Mouse (Mus musculus) neural tube, embryonic 15.5 days (tissue): ENCODE results near the gene Rnf212. TPM values are rescaled to one million over a fixed set of nuclear protein-coding genes. Genes with fewer than 3 reads are reported as not detected.
"Not testable (repeated sequence)": the region's sequence is repeated elsewhere in the genome, so short reads cannot be mapped to it uniquely, and the experiment has no call there.

Experiments
- ATAC-seq: fragments of 200-750 bp; cut with Nextera tagmentation; 2 replicates; pipeline ENCODE4 v1.8.0; 2017; ENCODE audit warnings: mild to moderate bottlenecking, moderate TSS enrichment, moderate library complexity; ENCODE audit not compliant: low FRiP score
- H3K27ac ChIP-seq: fragments of 300-500 bp; sonication (generic); replicated peaks from 2 replicates; pipeline ENCODE4 v1.5.1; 2015; ENCODE audit warnings: mild to moderate bottlenecking, inconsistent platforms
- H3K27me3 ChIP-seq: fragments of 300-500 bp; sonication (generic); replicated peaks from 2 replicates; pipeline ENCODE4 v1.6.1; 2015; ENCODE audit warnings: inconsistent platforms
- H3K36me3 ChIP-seq: fragments of 300-500 bp; sonication (generic); 2 replicates; pipeline ENCODE4 v1.6.1; 2015; ENCODE audit warnings: inconsistent platforms
- H3K4me1 ChIP-seq: fragments of 300-500 bp; sonication (generic); 2 replicates; pipeline ENCODE4 v1.6.1; 2015; ENCODE audit warnings: inconsistent platforms
- H3K4me2 ChIP-seq: fragments of 300-500 bp; sonication (generic); 2 replicates; pipeline ENCODE4 v1.6.1; 2015; ENCODE audit warnings: inconsistent platforms, mild to moderate bottlenecking, moderate library complexity
- H3K4me3 ChIP-seq: fragments of 300-500 bp; sonication (generic); replicated peaks from 2 replicates; pipeline ENCODE4 v1.5.1; 2015; ENCODE audit warnings: mild to moderate bottlenecking, inconsistent platforms
- H3K9ac ChIP-seq: fragments of 300-500 bp; sonication (generic); replicated peaks from 2 replicates; pipeline ENCODE4 v1.6.1; 2015; ENCODE audit warnings: mild to moderate bottlenecking, inconsistent platforms
- H3K9me3 ChIP-seq: fragments of 300-500 bp; sonication (generic); replicated peaks from 2 replicates; pipeline ENCODE4 v1.6.1; 2016; ENCODE audit warnings: inconsistent platforms
- WGBS: fragments of 180-500 bp; shearing (Covaris S2); methylation state at CpG from one replicate; pipeline ENCODE4 v1.1.7; 2015; ENCODE audit warnings: mixed read lengths; 5-methylcytosine and 5-hydroxymethylcytosine counted together
- polyA plus RNA-seq: library from polyadenylated mRNA; unstranded; fragments of >200 nt; fragmentation: Nextera tagmentation; extraction: Ambion mirVana; gene quantifications from 2 replicates; pipeline ENCODE4 v1.2.1, GENCODE M21; 2015

Rnf212 gene
- polyA plus RNA-seq = not detected in 2 replicates

GRCm38 (mm10) chr5:108774630-108775306 is at the start of gene Rnf212:
Gene Rnf212 (minus strand): TSS chr5:108774982.
- Histone ChIP-seq H3K27me3 (no peaks in the 10 kb centered on the region), H3K27ac (no peak within 1 kb of the TSS), H3K36me3 (no peaks in the 10 kb centered on the region), H3K4me2 (no peak within 1 kb of the TSS), H3K9ac (no peak within 1 kb of the TSS), H3K4me1 (no peaks in the 10 kb centered on the region), H3K4me3 (no peak within 1 kb of the TSS), H3K9me3 (no peaks in the 10 kb centered on the region)
- no peak for ATAC-seq
- whole genome bisulfite sequencing = 79% methylated on average over 40 of the region's 40 CpGs

- no peaks in the 10 kb centered on the region for H3K27me3 ChIP-seq
- no peaks in the 10 kb centered on the region for H3K36me3 ChIP-seq
- no peaks in the 10 kb centered on the region for H3K9me3 ChIP-seq
- H3K4me3 ChIP-seq = no peak overlapping the region
- no peak overlapping the region for H3K9ac ChIP-seq
- no peak overlapping the region for H3K4me2 ChIP-seq
- 85% methylated on average over 2 of the region's 2 CpGs for WGBS
- no peak for ATAC-seq
- no peaks in the 10 kb centered on the region for H3K4me1 ChIP-seq
- no peak overlapping the region for H3K27ac ChIP-seq
Observed at GRCm38 (mm10) chr5:108823276-108823675, 48.5 kb upstream of the Rnf212 start.

GRCm38 (mm10) chr5:108808750-108809149 is 34.0 kb upstream of the Rnf212 start, which contains the start of gene Vmn2r8:
Gene Vmn2r8 (minus strand): TSS chr5:108808850.
- not testable (repeated sequence) for H3K4me2 ChIP-seq, ATAC-seq, H3K4me3 ChIP-seq, H3K27ac ChIP-seq, H3K9me3 ChIP-seq, H3K36me3 ChIP-seq, H3K9ac ChIP-seq, H3K27me3 ChIP-seq, H3K4me1 ChIP-seq
- 73% methylated on average over 2 of the region's 2 CpGs for WGBS

GRCm38 (mm10) chr5:108803646-108804045 is 28.9 kb upstream of the Rnf212 start:
- no peak overlapping the region for H3K27ac ChIP-seq
- WGBS = 60% methylated on average over 1 of the region's 1 CpGs
- no peaks in the 10 kb centered on the region for H3K9me3 ChIP-seq
- no peaks in the 10 kb centered on the region for H3K4me1 ChIP-seq
- H3K4me2 ChIP-seq = no peak overlapping the region
- no peak for ATAC-seq
- H3K4me3 ChIP-seq = no peak overlapping the region
- no peak overlapping the region for H3K9ac ChIP-seq
- H3K36me3 ChIP-seq = no peaks in the 10 kb centered on the region
- no peaks in the 10 kb centered on the region for H3K27me3 ChIP-seq

- WGBS = 66% methylated on average over 2 of the region's 2 CpGs
Observed at GRCm38 (mm10) chr5:108795263-108795662, 20.5 kb upstream of the Rnf212 start, which contains the start of gene Tmed11. Gene Tmed11 (minus strand): TSS chr5:108795363.

GRCm38 (mm10) chr5:108790385-108790784 is 15.6 kb upstream of the Rnf212 start:
- H3K27ac ChIP-seq, H3K4me1 ChIP-seq, H3K4me2 ChIP-seq, ATAC-seq, H3K9ac ChIP-seq, H3K36me3 ChIP-seq, H3K4me3 ChIP-seq, H3K27me3 ChIP-seq, H3K9me3 ChIP-seq: not testable (repeated sequence)
- WGBS = 24% methylated on average over 1 of the region's 1 CpGs

More at GRCm38 (mm10) chr5:108795263-108795662, 20.5 kb upstream of the Rnf212 start, which contains the start of gene Tmed11:
- not testable (repeated sequence) for H3K9me3 ChIP-seq, H3K4me3 ChIP-seq, H3K4me1 ChIP-seq, H3K27ac ChIP-seq, ATAC-seq, H3K36me3 ChIP-seq, H3K9ac ChIP-seq, H3K27me3 ChIP-seq, H3K4me2 ChIP-seq

GRCm38 (mm10) chr5:108760002-108760401 is 14.8 kb downstream of the Rnf212 start:
- H3K27ac ChIP-seq = no peak overlapping the region
- no peak overlapping the region for H3K9ac ChIP-seq
- no peaks in the 10 kb centered on the region for H3K27me3 ChIP-seq
- WGBS = 90% methylated on average over 2 of the region's 2 CpGs
- H3K4me3 ChIP-seq = no peak overlapping the region
- no peaks in the 10 kb centered on the region for H3K36me3 ChIP-seq
- H3K9me3 ChIP-seq = no peaks in the 10 kb centered on the region
- H3K4me1 ChIP-seq = no peaks in the 10 kb centered on the region
- no peak overlapping the region for H3K4me2 ChIP-seq
- ATAC-seq = no peak

- Histone ChIP-seq H3K36me3 (no peaks in the 10 kb centered on the region), H3K4me3 (no peak overlapping the region), H3K4me1 (no peaks in the 10 kb centered on the region), H3K4me2 (no peak overlapping the region), H3K9me3 (no peaks in the 10 kb centered on the region), H3K9ac (no peak overlapping the region), H3K27me3 (no peaks in the 10 kb centered on the region), H3K27ac (no peak overlapping the region)
- no peak for ATAC-seq
- WGBS = 69% methylated on average over 3 of the region's 3 CpGs
Observed at GRCm38 (mm10) chr5:108758396-108758795, 16.4 kb downstream of the Rnf212 start.

- not testable (repeated sequence) for H3K27ac ChIP-seq, H3K27me3 ChIP-seq, H3K9me3 ChIP-seq, H3K4me1 ChIP-seq, ATAC-seq, H3K4me3 ChIP-seq, H3K4me2 ChIP-seq, H3K36me3 ChIP-seq, H3K9ac ChIP-seq
- WGBS = 89% methylated on average over 4 of the region's 4 CpGs
Observed at GRCm38 (mm10) chr5:108751258-108751657, 23.5 kb downstream of the Rnf212 start.

- no peaks in the 10 kb centered on the region for H3K27me3 ChIP-seq
- H3K27ac ChIP-seq = no peak overlapping the region
- no peak overlapping the region for H3K4me2 ChIP-seq
- WGBS = 89% methylated on average over 5 of the region's 5 CpGs
- no peaks in the 10 kb centered on the region for H3K9me3 ChIP-seq
- H3K36me3 ChIP-seq = no peaks in the 10 kb centered on the region
- no peak overlapping the region for H3K9ac ChIP-seq
- no peak overlapping the region for H3K4me3 ChIP-seq
- ATAC-seq = no peak
- H3K4me1 ChIP-seq = no peaks in the 10 kb centered on the region
Observed at GRCm38 (mm10) chr5:108750328-108751210, 24.2 kb downstream of the Rnf212 start.

- ATAC-seq = no peak
- Histone ChIP-seq H3K9ac (no peak overlapping the region), H3K27me3 (no peaks in the 10 kb centered on the region), H3K27ac (no peak overlapping the region), H3K9me3 (no peaks in the 10 kb centered on the region), H3K4me3 (no peak overlapping the region), H3K4me2 (no peak overlapping the region), H3K4me1 (no peaks in the 10 kb centered on the region), H3K36me3 (no peaks in the 10 kb centered on the region)
- 86% methylated on average over 3 of the region's 3 CpGs for WGBS
Observed at GRCm38 (mm10) chr5:108744629-108745028, 30.2 kb downstream of the Rnf212 start.

- 56% methylated on average over 2 of the region's 2 CpGs for WGBS
Observed at GRCm38 (mm10) chr5:108743856-108744255, 30.9 kb downstream of the Rnf212 start.

More at GRCm38 (mm10) chr5:108743856-108744255, 30.9 kb downstream of the Rnf212 start:
- Histone ChIP-seq H3K9ac (no peak overlapping the region), H3K27me3 (no peaks in the 10 kb centered on the region), H3K36me3 (no peaks in the 10 kb centered on the region), H3K9me3 (no peaks in the 10 kb centered on the region), H3K4me2 (no peak overlapping the region), H3K4me3 (no peak overlapping the region), H3K4me1 (no peaks in the 10 kb centered on the region), H3K27ac (no peak overlapping the region)
- ATAC-seq = no peak
